Mouse (Mus musculus) small intestine, adult 2 months (tissue): ENCODE data around the gene Cchcr1.

Experiments
- CTCF ChIP-seq: fragments of 200-500 bp; IDR thresholded peaks from 2 replicates; pipeline ENCODE4 v1.5.1; 2012; ENCODE audit warnings: low read depth, mild to moderate bottlenecking, control low read depth, inconsistent platforms, low read length, moderate library complexity, mixed read lengths; ENCODE audit not compliant: insufficient replicate concordance, insufficient read length; ENCODE audit errors: extremely low read depth
- POLR2A ChIP-seq: fragments of 200-500 bp; IDR thresholded peaks from 2 replicates; pipeline ENCODE4 v1.6.1; 2012; ENCODE audit warnings: low read depth, mild to moderate bottlenecking, control low read depth, inconsistent platforms, low read length, moderate library complexity

DNA sequence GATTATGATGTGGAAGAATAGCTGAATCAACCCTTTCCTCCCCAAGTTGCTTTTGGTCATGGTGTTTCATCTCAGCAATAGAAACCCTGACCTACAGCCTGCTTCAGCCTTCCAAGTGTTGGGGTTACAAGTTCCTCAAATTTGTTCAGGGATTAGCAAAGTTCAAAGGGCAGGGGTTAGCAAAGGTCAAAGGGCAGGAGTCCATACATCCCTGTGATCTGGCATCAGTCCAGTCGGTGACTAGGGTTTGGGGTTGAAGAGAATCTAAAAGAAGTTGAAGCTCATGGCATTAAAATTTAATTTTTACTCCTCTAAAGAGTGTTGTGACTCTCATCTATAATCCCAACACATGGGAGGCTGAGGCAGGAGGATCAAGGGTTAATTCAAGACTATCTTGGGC, 21.6 kb downstream of the Cchcr1 start:
- TF ChIP-seq CTCF (no peak), POLR2A (no peak)
